Mouse (Mus musculus) 416B (cell line): ENCODE results near the gene Fars2.
A peak's percentile ranks its signal among the peaks of the same experiment; 100 is the strongest.

Experiments used
- DNase-seq: peaks from one replicate; pipeline ENCODE4 v3.0.0; 2011; ENCODE audit warnings: low read depth

The Fars2 gene

DNA sequence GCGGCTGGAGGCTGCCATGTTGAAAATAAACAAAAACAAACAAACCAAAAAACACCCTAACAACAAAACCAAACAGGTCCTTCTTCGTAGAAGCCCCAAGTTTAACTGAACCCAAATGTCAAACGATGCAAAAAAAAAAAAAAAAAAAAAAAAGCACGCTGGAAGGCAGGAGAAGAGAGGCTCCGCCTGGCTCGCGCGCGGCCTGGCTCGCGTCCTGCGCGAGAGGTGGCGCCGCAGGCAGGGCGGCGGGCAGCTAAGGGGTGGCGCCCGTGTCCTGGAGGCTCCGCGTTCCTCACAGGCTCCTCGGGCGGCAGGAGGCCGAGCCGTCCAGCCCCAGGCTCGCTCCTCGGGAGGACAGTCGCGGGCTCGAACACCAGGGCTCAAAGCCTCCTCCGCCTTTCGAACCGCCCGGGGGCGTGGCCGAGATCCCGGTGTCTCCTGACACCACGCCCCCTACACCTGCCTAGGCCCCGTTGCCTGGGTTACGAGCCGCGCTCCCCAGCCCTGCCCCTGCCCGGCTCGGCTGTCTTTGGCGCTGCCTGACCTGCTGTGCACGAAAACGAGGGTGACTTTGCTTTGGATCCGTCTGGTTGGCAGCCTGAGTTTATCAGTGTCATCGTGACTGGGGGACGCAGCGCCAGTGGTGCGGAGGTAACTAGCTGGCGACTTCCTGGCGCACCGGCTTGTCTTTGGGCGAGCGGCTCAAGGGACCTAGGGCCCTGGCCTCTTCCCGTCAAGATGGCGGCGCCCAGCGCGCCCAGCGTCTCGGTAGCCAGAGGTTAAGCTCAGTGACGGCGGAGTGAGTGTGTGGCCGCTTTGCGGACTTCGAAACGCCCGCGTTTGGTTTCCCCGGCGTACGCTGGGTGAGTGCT is at the start of gene Fars2, which contains the start of gene Lyrm4:
TSS of gene Fars2 (plus strand) at position 270 of the 872 bp plus-strand sequence.
TSS of gene Lyrm4 (minus strand) at position 384 of the 872 bp plus-strand sequence.
- DNase-seq = peak; percentile 96

DNA sequence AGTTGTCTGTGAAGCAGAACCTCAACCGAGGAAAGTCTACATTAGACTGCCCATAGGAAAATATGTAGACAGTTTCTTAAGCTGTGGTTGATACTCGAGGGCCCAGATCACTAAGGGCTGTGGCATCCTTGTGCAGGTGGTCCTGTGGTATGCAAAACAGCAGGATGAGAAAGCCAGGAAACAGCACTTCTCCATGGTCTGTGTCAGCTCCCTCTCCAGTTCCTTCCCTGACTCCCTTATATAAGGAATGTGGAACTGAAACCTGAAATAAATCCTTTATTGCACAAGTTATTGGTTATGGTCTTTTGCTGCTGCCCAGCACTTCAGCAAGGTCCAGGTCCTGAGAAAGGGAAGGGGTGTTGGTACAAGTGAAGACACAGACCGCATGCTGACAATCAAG is 42.7 kb upstream of the Fars2 start:
- DNase-seq = no peak

DNA sequence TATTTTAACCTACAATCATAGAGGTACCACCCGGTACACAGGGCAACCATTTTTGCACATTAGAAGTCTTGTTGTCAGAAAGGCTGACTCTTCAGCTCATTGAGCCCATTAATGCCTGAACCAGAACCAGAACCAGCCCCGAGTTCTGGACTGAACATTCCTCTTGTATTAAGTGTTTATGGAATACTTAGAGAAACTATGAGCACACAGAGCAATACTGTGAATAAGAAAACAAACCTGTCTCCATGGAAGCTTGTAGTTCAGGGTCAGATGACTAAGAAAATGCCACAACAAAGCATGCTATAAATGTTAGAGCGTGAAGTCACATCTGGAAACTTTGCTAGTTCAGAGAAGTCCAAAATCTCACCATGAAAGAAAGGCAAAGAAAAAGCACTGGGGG is 35.6 kb upstream of the Fars2 start:
- DNase-seq = no peak

DNA sequence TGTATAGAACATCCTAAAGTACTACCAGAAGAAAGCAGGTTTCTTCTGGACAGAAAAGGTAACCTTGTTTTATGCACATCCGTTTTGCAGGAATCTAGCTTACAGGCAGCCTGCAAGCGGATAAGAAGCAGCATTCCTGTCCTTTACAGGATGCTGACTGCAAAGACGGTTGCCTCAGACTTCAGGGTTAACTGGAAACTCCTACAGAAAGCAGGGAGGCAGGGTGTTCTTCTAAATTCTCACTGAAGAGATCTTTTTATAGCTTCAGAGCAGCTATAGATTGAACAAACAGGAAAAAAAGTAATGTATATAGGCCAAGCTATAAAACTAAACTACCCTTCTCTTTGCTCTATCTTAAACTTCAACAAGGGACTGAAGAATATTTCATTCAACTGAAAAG is 32.5 kb upstream of the Fars2 start:
- no peak for DNase-seq

DNA sequence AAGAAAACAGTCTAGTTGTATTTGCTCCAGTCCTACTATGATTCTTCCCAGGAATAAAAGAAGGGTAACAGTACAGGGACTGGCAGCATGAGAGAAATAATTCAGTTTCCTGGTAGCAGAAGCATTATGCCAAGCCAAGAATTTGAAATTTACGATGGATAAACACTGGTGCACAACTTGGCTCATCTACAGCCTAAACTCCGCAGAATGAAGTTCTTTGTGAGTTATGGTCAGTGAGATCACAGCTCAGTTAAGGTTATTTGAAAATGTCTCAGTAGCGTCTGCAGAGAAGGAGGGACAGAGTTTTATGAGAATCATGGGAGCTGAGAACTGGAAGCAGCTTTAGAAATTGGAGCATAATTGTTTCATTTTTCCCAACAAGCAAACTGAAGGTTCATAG is 31.2 kb upstream of the Fars2 start:
- no peak for DNase-seq

DNA sequence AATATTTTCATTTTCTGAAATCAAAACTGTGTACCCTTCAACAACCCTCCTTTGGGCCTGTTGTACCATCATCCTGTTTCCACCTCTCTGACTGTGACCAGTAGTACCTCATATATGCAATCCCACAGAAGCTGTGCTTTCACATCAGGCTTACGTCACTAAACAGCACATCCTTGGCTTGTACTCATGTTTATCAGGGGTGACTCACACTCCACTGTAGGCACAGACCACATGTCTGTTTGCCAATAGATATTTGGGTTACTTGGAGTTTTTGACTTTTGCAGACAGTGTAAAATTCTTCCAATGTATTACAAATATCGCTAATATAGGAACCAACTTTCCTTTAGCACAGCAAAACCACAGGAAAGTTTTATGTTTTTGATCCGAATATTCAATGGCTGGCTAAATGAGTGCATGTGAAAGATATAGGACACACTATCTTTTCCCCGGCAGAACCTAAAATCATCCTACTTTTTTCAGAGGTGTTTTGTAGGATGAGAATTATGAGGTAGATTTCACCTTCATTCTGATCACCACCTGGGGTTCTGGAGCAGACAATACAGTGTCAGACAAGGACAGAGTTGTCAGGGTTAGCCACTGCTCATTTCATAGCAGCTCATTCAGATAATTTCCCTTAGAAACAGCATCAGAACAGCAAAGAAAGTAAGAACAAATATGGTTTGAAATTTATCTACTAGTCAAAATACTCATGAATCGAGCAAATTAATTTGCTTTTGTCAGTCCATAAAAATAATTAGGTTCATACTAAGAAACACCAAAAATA is 30.4 kb upstream of the Fars2 start:
- DNase-seq = peak; percentile 91

DNA sequence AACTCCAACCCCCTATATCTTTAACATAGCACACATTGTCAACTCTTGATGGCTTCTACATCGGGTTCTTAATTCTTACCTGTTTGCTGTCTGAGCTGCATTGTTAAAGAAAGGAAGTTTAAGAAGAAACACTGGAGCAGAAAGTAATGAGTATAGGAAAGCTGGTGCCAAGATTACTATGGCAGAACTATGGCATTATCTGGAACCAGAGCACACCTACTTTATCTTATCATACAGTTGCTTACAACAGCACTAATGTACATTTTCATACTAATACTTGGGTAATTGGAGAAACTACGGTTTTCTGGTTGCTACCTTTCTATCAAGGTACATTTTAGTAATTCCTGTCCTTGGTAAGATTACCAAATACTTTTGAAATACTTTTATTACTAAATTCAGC is 29.8 kb upstream of the Fars2 start:
- DNase-seq = no peak

DNA sequence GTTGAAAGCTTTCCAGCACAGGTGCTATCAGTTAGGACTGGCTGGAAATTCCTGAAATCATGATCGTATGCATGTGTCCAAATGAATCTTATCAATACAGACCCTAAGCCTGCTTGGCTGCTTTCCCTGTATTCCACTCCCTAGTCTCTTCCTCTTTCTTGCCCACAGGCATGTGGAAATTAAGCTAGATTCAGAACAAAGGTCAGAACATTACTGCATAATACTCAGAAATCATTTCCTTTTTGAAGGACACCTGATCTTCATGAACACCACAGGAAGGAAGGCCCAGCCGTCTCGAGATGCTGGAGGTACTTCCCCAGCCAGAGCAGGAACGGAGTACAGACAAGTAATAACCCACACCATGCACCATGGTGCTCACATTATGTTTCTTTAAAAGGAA is 29.0 kb upstream of the Fars2 start:
- DNase-seq = peak; percentile 77

DNA sequence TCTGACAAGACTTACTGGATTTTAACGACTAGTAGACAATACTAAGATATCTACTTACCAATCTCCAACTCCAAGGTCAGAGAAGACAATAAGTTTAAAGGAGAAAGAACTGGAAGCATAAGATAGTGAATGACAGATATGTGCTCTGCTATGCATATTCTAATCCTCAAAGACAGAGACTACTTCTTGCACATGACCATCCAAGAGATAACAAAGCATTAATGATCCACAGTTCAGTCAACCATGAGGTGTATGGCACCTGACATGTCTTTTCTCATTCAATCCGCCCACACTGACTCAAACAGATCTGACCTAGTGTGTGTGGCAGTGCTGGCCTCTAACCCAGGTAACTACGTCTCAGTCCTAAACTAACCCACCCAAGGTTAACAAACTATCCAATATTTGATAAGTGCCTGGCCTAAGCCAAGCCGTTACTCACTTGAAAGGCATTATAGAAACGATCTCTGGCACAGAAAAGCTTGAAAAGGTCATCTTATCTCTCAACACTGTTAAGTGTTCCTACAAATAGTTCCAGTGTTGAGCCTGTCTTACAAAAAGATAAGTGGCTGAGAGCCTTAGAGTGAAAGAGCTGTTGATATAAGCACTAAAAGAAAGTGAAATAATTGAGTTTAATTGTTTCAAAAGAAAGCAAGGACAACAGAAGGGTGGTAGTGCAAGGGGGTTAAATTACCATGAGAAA is 20.4 kb upstream of the Fars2 start:
- DNase-seq = no peak

DNA sequence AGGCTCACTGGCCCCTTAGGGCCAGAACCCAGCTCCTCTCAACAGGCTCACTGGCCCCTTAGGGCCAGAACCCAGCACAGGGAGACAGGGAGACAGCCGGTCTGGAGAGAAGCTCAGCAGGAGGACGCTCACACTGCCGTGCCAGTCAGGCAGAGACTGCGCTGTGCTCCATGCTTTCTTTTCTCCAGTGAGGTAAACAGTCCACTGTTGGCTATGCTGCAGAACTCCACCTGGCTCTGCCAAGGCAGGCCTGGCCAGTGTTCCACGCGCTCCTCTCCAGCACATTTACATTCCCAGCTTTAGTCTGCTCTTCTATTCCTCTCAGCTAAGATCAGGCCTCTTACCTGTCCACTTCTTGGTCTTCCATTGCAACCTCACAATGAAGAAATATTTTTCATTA is 11.6 kb upstream of the Fars2 start:
- no peak for DNase-seq

DNA sequence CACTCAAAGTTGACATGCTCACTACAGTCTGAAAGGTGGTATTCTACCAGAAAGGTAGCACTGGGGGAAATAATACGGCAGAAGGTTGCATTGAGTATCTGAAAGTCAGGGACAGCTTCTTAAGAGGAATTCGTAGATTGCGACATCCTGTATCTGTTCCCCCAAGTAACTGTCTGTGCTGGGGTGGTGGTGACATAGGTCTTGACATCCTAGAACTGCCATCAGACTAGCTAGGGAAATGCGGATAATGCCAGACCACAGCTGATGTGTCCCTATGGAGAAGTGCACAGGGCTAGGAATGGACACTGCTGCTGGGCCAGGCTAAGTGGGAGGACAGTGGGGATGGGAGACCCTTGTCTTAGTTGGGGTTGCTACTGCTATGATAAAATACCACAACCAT is 8.7 kb upstream of the Fars2 start:
- peak; percentile 44 for DNase-seq

DNA sequence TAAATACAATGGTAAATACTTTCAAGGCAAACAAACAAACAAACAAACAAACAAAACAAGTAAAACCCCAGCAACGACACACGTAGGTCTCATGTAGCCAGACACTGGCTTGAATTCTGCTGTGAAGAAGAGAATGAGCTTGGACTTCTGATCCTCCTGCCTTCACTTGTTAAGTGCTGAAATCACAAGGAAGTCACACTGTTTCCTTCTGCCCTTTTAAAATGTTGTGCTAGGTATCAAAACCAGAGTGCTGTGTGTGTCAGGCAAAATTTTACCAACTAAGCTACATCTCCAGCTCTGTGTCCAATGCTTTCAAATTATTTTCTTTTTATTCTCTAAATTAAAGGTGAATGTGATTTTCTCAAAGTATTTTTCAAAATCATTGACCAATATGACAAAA is 5.9 kb upstream of the Fars2 start:
- DNase-seq = no peak

DNA sequence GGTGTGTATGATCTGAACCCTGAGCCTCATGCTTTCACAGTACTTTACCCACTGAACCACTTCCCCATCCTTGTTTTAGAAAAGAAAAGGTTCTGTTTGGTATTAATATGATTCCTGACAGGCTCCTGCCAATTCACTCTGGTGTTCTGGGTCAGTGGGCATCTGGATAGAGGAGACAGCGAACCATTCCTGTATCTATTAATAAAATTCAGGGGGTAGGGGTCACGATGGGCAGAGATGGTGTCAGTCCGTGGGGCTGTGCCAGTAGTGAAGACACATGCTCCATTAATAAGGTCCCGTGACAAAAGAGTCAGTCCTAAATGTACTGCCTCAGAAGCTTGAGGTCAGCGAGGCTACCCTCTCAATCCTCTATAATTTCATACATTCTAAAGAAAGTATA is 4.0 kb upstream of the Fars2 start:
- no peak for DNase-seq

DNA sequence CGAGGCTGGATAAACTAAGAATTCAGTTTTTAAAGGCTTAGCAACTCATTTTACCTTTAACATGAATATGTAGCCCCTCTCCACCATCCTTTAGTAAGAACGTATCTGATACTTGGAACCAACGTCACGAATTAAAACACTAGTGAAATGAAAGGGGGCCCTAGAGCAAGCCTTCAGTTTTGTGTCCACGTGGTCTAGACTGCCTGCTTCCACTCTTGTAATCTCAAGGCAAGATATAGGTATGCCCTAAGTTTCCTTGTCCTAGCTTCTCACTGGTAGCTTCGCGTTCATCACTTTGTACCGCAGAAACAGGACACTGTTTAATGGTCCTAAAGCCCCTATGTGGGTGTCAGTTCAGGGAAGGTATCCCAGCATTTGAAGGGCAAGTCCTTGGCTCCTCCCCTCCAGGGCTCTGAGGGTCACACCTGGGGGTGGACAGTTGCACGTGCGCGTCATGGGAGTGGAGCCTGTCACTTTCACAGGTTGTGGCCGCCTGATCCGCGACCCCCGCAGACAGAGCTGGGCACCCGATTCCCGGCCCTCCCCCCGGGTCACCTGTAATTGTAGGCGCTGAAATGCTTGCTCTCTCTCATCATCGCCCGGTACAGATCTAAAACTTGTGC is 581 bp upstream of the Fars2 start:
- peak; percentile 61 for DNase-seq

DNA sequence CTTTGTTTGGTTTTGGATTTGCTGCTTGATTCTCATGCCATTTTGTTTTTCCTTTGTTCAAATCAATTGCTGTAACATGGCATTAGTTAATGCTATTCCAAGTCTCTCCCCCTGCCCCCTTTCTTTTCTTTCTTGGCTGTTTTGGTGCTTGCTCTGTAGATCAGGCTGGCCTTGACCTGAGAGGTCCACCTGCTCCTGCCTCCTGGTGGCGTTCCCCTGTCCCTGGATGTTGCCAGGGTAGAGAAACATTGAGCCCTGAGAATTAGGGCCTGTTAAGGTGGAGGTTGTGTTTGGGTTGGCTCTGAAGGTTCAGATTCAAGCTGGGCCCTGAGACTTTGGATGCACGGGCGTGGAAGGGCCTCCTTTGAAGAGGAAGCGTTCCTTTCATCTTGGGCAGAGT is 2.5 kb downstream of the Fars2 start:
- peak; percentile 48 for DNase-seq

DNA sequence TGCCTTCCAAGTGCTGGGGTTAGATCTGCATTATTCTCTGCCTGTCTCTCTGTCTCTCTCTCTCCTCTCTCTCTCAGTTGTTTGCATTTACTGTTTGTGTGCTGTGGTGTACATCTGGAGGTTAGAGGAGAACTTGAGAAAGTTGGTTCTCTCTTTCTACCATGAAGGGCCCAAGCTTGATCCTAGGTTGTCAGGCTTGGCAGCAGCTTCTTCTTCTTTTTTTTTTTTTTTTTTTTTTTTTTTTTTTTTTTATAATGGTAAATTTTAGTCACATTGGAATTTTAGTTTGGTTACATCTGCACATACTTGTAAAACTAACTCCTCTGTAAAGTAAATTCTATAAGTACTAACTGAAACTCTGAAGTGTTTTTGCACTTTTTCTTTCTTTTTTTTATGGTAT is 3.4 kb downstream of the Fars2 start:
- peak; percentile 26 for DNase-seq

DNA sequence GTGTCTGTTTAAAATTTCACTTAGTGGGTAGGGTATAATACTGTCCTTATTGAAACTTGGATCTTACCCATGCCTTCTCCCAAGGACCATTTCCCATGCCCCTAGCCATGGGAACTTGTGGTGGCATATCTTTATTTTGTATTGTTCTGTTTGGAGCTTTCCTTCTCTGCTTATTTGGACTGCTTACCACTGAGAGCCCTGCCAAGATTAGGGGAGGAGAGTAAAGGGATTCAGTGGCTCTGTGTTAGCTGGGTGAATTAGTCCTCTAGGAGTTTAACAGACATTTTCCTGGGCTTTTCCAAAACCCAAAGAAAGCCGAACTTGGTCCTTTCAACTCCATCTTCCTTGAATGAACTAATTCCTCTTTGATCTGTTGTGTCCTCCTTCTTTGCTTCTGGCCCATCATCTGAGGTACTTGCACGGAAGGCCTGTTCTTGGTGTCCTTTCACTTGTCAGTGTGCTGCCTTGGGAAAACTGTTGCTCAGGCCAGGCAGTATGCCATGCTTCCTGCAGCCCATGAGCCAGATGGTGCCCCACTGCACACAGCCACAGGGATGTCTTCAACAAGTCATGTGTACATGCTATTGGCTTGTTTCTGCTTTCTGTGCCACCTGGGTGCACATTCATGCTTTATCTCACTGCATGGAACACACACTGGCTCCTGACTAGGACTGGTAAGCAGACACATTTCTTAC is 12.3 kb downstream of the Fars2 start:
- no peak for DNase-seq

DNA sequence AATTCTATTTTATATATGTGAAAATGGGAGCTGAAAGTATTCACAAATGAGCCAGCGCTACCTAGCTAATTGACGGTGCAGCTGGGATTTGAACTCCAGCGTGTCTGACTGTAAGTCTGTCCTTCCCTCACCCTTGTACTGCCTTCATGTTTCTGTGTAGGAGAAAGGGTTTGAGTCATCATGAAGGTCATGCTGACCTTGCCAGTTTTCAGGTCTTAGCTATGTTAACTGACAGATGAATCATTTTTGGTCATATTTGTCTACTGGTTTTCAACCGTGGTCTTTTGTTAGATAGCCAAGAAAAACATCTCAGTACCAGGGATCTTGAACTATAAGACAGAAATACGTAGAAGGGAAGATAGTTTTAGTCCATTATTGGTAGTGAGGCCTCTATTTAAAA is 14.2 kb downstream of the Fars2 start:
- peak; percentile 35 for DNase-seq

DNA sequence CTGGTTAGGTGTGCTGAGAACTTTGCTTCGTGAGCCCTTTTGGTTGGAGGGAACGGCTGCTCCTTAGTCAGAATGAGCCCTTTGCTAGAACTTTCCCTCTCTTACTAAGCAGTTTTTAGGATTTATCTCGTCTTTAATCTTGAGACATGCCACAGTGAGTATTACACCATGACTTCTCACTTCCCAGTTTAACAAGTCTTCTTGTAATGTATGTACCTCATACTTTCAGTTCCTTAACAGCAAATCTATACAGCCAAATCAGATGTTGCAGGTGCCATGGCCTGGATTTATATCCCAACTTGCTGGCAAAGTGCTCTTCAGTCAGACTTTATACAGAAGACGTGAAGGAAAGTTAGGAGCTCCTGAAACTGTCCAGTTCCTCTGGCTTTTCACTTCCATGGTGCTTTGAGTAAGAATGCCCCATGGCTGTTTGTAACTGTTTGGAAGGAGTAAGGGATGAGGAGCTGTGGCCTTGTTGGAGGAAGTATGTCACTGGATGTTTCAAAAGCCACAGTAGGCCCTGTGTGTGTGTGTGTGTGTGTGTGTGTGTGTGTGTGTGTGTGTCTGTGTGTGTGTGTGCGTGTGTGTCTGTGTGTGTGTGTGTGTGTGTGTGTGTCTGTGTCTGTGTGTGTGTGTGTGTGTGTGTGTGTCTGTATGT is 14.9 kb downstream of the Fars2 start:
- peak; percentile 79 for DNase-seq

DNA sequence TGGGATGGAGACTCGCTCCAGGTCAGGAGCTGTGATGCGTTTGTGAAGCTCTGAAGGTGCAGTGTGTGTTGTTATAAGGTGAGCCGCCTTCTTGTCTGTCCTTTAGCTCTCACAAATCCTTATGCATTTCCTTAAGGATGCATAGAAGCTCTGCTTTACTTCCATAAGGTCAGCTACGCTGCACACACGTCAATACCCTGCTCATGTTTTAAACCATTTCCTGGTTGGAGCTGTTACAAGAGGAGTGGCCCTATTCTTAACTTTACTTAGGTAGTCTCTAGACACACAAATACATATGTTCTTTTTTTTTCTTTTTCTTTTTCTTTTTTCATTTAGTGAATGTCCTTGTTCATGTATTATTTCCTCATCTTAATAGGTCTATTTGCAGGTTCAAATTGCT is 22.5 kb downstream of the Fars2 start:
- no peak for DNase-seq
